1 mouse cellular context compared by ENCODE assay signal in genomic region chr17:34681132-34681571, GRCm38 (mm10).
A peak's percentile ranks its signal among the peaks of the same experiment; 100 is the strongest.
TF ChIP-seq lines count a peak whose summit lies in the region.

No protein-coding gene starts in this region.

TF ChIP-seq in CH12.LX, 34 proteins besides CTCF, POLR2A, EP300 and RAD21 (continued from another document):
- TF ChIP-seq ZKSCAN1 (IDR thresholded peaks at IDR 0.05; ENCODE audit: borderline replicate concordance, low read depth, low read length): no peak
- TF ChIP-seq SIN3A (IDR thresholded peaks at IDR 0.05; ENCODE audit: low read length): 0 out of 2 replicates have a peak, but pooled peaks have one; percentile 32
- TF ChIP-seq JUND (conservative IDR thresholded peaks at IDR 0.05; ENCODE audit: low read depth, low read length): peak; percentile 67
